Mouse (Mus musculus): ENCODE data around the gene Adipoq. TPM values are rescaled to one million over a fixed set of nuclear protein-coding genes. Genes with fewer than 3 reads are reported as not detected.

Adipoq gene
- total RNA-seq (2023): not detected in 4 replicates

DNA sequence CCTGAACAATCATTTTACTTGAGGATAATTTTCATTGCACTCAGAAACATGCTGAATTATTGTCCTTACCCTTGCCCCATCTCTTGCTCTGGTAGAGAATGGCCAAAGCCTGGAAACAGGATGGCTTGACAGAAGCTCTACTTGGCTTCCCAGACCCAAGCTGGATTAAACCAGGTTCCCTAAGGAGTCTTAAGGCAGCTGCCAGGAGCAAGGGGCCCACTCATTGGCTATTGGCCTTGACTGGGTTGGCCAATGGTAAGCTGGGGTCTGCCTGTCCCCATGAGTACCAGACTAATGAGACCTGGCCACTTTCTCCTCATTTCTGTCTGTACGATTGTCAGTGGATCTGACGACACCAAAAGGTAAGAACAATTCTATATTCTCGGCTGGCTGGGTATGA lies at the start of gene Adipoq:
Gene Adipoq, plus strand, starts transcription at position 257 of the 400 bp plus-strand sequence.

DNA sequence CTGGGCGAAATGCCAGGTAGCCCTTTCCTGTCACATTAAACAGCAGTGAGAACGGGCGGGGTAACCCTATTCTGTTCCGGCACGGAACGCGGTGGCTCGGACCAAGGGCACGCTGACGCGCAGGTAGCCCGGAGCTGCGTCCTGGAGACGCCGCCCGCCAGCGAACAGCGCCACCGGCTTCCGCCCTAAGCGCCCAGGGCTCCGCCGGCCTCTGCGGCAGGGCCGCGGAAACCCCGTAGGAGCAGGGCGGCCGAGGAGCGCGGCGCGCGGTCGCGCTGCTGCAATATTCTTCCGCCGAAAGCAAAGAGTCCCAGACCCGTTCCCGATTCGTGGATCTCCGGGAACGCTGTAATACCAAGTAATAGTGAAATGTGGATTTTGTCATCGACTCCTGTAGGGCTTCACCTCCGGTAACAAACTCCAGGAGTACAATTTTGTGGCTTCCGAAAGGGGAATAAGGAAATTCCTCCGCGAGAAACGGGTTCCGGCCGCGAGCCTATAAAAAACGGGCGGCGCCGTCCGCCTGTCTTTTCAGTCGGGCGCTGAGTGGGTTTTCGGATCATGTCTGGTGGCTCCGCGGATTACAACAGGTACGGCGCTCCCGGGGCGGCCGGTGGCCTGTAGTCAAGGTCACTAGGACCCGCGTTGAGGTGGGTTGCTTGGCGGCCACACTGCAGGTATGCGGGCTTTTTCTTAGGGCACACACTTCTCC lies 38.9 kb upstream of the Adipoq start, which contains the start of gene Eif4a2:
Gene Eif4a2, plus strand, starts transcription at position 214 of the 712 bp plus-strand sequence.

GRCm38 (mm10) chr16:23127673-23128375 lies 18.5 kb upstream of the Adipoq start, which contains the start of gene Rfc4:
Gene Rfc4, minus strand, starts transcription at chr16:23127737.

Other genes starting within 250 kb of the Adipoq start
- gene Fetub, start 228.2 kb upstream of the Adipoq start, total RNA-seq (2023): not detected in 4 replicates
- gene Hrg, start 195.5 kb upstream of the Adipoq start, total RNA-seq (2023): not detected in 4 replicates
- not detected in 4 replicates for gene Kng2, start 117.1 kb upstream of the Adipoq start, total RNA-seq (2023)
- not detected in 4 replicates for gene Kng1, start 88.7 kb upstream of the Adipoq start, total RNA-seq (2023)
- gene Eif4a2, start 39.1 kb upstream of the Adipoq start, total RNA-seq (2023): 1,131 to 1,202 TPM (median 1,167 TPM) in 4 replicates
- 9.6 to 12.5 TPM (median 10.2 TPM) in 4 replicates for gene Rfc4, start 18.8 kb upstream of the Adipoq start, total RNA-seq (2023)
- 128 to 162 TPM (median 151 TPM) in 4 replicates for gene St6gal1, start 78.2 kb downstream of the Adipoq start, total RNA-seq (2023)